Mouse (Mus musculus) kidney, adult 18-20 months (tissue): Measurements from ENCODE around the gene Drg2.
A peak's percentile ranks its signal among the peaks of the same experiment; 100 is the strongest.
"Not testable (repeated sequence)": the region's sequence is repeated elsewhere in the genome, so short reads cannot be mapped to it uniquely, and the experiment has no call there.

ENCODE experiments used
- DNase-seq: peaks from one replicate; pipeline ENCODE4 v3.0.0; 2021

Gene Drg2

DNA sequence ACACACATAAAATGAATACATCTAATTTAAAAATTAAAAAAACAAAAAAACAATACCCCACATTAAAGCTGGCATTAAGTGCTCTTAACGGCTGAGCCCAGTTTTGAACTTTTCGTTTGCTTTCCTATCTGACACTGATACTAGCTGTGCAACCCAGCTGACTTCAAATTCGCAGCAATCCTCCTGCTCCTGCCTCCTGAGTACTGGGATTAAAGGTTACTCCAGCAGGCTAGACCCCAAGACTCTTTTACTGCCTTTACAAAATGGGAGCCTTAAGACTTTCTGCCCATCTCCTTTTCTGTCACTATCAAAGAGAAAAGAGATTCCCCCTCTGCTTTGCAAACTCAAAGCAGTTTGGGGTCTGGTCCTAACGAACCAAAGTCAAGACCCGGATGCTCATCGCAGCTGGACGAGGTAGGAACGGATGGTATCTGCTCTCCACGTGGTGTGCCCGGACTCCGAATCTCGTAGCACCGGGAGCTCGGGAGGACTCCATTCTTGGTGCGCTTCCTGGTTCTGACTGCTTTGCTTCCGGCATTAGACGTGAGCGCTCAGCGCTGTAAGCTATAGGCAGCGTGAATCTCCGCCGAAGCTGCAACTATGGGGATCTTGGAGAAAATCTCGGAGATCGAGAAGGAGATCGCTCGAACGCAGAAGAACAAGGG, at the start of gene Drg2:
Drg2 (plus strand) TSS at position 512 of the 665 bp plus-strand sequence.
- DNase-seq = peak; percentile 89

DNA sequence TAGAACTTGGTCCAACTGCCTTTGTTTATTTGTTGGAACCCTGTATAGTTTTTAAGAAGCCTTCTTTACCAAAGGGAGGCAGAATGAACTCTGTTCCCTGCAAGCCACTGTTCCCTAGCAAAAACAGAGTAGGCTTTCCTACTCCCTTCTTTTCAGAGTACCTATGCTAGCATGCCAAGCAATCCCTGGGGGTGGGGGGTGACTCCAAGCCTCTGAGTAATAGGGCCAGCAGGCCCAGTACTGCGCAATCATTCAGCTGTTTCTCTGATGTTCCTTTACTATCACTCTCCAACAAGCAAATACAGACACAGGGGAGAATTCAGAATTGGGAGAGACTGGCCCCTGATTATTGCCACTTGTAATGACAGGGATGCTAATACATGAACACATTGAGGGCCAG, 47.8 kb upstream of the Drg2 start:
- DNase-seq = no peak

DNA sequence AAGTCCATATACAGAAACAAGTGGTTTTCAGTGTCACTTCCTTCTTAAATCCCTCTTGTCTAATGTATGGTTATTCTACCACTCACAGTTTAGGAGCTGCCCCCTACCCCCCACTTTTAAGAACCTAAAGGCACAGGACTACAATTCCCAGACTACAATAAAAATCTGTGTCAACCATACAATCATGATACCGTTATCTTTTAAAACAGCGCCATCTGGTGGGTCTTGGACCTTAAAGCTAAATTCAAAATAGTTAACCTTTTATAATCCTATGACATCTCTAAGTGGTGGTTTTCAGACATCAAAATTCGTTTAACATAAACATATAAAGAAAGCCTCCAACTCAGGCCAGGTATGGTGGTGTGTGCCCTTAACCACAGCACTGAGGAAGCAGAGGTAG, 42.2 kb upstream of the Drg2 start:
- DNase-seq = peak; percentile 50

DNA sequence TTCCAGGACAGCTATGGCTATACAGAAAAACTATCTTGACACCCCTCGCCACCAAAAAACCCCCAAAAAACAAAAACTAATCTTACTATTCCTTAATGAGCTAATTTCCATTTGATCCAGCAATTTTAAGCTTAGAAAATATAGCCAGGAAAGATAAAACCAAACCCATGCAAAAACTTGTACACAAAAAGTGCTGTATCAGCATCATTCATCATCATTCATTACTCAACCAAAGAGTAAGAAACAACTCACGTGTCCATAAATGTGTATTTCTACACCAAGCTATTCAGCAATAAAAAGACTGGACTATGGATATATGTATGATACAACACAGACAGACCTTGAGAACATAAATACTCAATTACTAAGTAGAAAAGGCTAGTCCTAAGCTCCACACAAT, 41.5 kb upstream of the Drg2 start:
- DNase-seq = no peak

DNA sequence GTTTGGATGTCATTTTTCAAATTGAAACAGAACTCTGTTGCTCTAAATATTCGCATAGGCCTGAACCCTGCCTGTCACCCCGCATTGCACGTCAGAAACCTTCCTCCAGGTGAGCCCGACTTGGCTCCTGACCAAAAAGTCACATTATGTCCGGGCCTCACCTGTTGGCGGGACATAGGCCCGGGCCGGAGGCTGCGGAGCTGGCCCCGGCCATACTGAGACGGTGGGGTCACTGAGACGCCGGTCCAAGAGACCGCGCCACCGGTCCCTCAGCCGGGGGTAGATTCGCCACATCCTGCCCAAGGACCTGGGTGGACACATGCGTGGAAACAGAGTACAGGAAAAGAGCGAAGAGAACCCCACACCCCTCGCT, 37.8 kb upstream of the Drg2 start:
- DNase-seq = no peak

DNA sequence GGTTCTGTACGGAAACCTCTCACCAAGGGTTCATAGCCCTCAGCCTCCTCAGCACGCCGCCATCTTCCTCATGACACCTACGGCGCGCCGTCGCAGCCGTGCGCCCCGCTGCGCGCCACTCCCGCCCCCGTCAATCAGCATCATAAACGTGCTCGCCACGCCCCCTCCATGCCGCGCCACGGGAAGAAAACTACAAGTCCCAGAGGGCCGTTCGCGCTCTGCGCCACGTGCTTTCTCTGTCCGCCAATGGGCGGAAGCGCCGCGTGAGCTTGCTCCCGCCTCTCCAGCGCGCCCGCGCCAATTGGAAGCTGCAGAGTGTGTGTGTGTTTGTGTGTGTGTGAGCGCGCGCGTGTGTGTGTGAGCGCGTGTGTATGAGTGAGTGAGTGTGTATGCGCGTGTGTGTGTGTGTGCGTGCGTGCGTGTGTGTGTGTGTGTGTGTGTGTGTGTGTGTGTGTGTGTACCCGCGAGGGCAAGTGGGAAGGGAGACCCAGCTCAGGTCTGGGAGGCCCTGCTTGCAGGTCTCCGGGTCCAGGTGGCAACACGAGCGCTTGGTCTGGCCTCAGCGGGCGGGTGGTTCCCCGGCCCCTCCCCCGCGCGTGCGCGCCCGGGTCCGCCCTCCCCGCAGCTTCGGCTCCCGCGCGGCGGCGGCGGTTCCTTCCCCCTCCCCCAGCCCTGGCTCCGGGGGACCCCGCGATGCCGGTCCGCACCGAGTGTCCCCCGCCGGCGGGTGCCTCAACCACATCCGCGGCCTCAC, 37.3 kb upstream of the Drg2 start, which contains the start of gene Gid4:
Gid4 (plus strand) TSS at position 183 of the 754 bp plus-strand sequence.
- DNase-seq = peak; percentile 99

DNA sequence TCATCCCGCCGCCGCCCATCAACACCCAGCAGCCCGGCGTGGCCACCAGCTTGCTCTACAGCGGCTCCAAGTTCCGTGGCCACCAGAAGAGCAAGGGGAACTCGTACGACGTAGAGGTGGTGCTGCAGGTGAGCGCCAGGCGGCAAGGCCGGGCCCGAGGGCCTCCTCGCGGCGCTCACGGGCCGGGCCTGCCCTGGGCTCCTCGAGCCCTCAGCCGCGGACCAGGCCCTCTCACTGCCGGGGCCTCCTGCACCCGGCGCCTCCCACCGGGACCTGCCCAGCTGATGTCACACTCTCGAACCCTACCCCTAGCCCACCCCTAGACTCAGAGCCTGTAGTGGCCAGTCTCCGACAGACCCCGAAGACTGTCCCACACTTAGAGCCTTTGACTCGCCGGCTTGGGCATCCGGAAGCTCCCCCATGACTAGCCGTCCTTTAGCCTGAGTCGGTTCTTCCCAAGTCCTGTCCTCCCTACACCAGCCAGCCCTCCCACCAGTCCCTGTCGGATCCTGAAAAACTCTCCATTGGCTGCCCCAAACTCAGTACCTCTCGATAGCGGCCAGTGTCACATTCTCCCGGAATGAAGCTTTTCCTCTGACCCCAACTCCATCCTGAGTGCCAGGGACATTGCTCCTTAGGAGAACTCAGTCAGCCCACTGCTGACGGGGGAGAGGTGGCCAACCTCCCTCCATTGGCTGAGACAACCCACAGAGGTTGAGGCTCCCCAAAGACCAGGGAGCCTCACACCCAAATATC, 36.5 kb upstream of the Drg2 start, which contains the start of gene Atpaf2:
Atpaf2 (minus strand) TSS at position 741 of the 756 bp plus-strand sequence.
- peak; percentile 12 for DNase-seq

DNA sequence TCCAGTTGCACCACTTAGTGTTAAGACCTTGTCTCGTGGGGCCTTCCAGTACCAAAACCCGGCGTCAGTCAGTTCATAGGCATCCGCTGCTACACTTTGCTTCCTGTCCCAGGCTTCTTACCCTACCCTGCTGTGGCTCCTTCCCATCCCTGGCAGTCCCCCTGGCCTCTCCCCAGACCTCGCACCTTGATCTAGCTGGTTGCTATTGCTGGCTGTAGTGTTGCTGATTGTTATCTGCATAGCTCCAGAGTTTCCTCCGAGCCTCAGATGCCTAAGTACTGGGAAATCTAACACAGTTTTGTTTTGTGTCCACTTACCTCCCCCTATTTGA, 36.0 kb upstream of the Drg2 start:
- DNase-seq = peak; percentile 14

DNA sequence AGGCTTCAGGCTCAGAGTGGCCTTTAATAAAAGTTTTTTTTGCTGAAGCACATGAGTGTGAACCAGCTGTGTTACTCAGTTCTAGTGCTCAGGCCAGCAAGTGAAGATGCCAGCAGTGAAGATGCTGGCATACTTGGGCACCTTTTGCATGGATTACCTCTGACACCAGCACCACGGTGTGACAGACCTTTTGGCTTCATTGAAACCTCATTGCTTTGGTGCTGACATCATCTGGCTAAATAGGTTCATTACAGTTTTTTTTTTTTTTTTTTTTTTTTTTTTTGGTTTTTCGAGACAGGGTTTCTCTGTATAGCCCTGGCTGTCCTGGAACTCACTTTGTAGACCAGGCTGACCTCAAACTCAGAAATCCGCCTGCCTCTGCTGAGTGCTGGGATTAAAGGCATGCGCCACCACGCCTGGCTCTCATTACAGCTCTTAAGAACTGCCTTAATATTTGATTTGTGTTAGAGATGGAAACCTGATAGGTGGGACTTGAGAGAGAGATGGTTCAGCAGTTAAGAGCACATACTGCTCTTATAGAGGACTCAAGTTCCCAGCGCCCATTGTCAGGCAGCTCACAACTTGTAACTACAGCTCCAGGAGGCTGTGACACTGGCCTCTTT, 32.2 kb upstream of the Drg2 start:
- DNase-seq = no peak

DNA sequence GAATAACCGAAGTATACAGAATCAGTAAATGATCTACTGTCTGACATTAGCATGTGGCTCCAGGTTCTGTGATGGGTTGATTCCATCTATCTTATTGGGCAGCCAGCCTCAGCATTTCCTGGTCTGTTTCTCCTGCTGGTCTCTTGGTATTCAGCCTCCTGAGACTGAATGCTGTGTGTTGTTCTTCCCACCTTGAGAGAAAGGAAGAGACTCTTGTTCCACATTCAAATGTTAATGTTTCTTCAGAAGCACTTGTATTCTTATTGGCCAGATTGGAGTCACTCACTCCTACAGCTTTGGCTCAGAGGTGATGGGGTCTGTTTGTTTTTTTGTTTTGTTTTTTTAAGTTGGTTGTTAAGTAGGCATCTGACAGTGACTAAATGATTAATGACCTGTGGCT, 31.4 kb upstream of the Drg2 start:
- no peak for DNase-seq

DNA sequence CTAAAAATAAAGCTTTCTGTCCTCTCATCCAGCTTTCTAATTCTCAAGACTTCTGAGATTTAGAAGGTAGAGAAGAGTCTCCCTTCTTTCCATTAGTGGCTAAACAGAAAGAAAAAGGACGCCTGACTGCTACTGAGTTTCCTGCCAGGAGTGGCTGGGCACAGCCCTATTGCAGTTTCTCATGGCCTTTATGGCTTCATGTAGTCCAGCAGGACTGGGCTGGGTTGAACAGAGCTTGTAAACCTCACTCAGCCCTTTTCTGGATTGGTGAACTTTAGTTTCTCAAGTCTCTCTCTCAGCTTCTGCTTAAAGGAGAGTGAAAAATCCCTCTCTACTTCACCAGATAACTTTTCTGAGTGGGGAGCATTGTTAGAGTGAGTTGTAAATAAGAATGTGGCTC, 28.0 kb upstream of the Drg2 start:
- DNase-seq = no peak

DNA sequence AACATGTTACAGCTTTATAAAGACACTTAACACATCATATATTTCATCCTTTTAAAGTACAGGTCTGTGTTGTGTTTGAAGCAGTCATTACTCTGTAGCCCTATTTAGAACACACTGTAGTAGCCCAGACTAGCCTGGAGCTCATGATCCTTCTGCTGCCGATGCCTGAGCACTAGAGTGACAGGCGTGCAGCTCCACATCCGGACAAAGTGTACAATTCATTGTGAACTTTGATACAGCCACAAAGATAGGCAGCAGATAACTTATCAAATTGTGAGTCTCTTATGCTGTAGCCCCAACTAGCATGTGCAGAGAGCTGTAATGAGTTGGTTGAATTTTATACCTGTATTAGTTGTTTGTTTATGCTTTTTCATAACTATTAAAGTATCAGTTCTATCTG, 26.8 kb upstream of the Drg2 start:
- no peak for DNase-seq

DNA sequence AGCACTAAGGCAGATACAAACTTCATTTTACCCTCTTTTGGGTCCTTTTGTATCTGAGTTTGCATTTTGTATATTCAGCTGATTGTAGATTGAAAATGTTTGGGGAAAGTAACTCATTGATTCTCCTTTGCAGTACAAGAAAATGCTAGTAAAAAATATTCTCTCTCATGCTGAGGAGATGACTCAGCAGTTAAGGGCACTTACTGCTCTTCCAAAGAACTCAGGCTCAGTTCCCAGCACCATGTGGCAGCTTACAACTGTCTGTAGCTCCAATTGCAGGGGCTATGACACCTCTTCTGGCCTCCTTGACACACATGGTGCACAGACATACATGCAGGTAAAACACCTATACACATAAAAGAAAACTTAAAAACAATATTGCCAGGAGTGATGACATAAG, 20.9 kb upstream of the Drg2 start:
- no peak for DNase-seq

DNA sequence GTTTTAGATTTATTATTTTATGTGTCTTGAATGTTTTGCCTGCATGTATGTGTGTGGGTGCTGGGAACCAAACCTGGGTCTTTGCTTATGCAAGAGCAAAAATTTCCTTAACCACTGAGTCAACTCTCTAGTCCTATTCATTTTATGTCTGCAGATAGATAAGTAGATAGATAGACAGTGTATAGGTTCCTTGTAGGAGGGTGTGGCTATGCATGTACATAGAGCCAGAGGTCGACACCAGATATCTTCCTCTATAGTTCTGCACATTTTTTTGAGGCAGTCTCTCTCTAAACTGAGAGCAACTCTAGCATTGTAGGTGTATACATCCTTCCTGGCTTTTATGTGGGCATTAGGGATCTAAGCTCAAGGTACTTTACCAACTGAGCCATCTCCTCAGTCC, 19.3 kb upstream of the Drg2 start:
- DNase-seq = no peak

DNA sequence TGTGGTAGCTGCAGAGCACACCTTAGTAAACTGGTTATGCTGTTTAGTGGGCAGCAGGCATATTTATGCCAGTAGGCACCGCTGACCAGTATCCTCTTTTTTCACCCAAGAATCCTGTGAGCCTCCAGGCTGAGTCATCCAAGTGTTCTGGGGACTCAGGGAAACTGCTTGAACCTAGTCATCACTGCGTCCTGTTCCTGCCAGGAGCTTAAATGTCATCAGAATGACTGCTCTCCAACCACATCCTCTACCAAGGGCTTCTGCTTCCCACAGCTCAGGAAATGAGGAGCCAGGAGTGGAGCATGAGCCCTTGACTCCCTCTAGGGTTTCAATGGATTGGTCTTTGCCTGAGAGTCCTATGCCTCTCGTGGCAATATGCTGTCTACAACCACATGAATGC, 17.8 kb upstream of the Drg2 start:
- no peak for DNase-seq

DNA sequence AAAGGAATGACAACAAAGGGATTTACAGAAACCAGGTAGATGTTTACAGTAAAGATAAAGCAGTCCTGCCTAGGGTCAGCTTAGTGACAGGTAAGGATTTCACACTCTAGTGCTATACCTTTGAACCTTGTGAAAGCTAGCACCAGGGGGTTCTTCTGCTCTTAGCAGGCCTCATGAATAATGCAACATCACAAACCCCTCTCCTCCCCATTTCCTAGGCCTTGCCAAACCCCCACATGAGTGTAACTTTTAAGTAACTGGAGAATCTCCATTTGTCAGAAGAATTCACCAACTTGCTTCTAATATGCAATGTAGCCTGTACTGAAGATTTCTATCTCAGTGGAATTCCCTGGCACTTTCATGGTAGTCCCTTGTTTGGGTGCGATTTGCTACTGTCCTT, 14.8 kb upstream of the Drg2 start:
- DNase-seq = not testable (repeated sequence)

DNA sequence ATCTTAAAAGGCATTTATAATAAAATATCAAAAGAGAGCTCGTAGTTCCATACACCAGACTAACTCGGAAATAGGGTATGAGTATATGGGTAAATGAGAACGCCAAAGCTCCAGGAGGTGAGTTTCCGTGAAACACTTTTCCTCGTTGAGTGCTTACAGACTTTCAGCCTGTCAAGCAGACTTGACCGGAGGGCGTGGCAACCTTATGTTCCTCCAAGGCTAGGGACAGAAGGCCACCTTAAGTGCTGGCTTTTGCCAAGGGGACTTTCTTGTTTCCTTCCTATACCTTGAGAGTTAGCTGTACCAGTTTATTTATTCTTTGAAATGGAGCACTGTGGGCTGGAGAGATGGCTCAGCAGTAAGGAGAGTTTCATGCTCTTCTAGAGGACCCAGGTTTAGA, 14.2 kb upstream of the Drg2 start:
- no peak for DNase-seq

DNA sequence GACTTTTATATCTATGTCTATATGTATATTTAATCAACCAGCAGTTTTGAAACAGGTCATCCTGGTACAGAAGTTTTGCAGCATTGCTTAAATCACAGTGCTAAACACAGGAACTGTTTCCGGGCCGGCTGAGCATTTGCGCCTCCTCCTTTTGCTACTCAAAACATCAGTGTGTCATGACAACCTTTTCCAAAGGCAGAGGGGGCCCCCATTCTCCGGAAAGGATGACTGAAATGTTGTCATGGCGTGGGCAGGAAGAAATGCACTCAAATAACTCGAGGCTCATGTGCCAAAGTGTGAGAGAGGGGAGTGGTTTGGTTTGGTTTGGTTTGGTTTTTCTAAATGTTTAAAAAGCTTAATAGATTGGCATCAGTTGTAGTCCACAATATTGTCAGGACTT, 11.5 kb upstream of the Drg2 start:
- DNase-seq = no peak

DNA sequence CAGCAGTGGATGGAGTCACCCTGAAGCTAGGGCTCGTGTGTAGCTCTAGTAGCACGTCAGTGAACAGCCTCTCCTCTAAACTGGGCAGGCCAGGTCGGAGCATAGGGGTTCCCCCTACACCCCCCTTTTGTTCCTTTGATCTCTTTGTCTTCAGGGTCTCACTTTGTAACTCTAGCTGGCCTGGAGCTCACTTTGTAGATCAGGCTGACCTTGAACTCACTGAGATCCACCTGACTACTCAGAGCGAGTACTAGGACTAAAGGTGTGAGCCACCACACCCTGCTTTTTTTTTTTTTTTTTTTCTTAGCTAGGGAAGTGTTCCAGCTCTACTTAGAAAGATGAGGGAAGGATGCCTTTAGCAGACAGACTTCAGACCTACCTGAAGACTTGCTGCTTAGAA, 10.4 kb upstream of the Drg2 start:
- no peak for DNase-seq

DNA sequence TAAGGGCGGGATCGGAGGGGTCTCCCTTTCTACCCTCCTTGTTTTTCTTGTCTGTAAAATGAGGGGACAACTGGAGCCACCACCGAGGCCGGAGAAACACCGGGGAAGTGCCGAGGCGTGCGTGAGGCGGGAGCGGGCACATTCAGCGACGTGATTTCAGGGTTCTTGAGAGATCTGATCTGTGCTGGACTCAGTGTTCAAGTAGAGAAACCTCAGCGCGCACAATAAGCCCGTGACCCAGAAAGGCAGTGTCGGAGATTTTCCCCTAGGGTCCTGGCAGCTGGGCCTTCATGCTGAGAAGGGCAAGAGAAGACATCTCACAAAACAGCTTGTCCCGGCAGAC, 325 bp downstream of the Drg2 start:
- DNase-seq = no peak

DNA sequence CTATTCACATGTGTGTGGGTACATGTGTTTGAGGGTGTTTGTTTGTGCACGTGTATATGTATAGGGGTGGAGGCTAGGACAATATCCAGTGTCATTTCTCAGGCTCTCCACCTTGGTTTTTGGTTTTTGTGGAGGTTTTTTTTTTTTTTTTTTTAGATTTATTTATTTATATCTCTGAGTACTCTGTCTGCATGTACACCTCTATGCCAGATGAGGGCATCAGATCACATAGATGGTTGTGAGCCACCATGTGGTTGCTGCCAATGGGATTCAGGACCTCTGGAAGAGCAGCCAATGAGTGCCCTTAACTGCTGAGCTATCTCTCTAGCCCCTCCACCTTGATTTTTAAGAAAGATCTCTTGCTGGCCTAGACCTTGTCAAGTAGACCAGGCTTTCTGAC, 3.6 kb downstream of the Drg2 start:
- DNase-seq = no peak

DNA sequence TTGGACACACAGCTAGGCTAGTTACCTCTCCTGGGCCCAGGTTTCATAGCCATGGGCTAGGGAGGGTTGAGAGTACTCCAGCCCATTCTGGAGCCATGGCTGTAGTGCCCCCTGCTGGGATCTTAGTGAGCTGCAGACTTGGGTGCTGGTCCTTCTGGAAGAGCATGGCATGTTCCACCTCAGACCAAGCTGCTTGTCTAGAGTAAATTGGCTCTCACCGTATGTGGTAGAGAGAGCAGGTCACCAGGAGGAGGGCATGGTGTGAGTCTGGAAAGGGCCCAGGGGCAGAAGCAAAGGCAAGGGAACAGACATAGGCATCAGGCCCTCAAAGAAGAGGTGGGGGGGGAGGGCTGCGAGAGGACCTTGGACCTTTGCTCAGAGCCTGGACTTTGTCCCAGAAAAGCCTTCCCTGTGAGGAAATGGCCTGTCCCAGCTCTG, 11.6 kb downstream of the Drg2 start:
- DNase-seq = peak; percentile 76

DNA sequence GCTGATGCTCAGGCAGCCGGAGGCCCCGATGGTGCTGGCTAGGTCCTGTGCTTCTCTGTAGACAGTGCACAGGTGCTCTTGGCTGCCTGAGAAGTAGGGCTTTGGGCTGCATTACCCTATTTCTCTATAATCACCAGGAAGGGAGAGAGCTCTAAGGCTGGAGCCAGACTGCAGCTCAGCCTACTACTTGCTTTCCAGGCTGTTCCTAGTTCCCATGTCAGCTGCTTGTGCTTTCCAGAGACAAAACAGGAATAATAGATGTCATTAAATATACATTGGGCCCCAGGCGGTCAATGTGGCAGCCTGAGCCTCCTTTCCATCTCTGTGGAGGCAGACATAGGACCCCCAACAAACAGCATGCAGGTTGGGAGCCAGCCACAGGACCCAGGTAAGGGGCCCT, 14.6 kb downstream of the Drg2 start, which contains the start of gene Myo15:
Myo15 (plus strand) TSS at position 301 of the 400 bp plus-strand sequence.
- DNase-seq = no peak

DNA sequence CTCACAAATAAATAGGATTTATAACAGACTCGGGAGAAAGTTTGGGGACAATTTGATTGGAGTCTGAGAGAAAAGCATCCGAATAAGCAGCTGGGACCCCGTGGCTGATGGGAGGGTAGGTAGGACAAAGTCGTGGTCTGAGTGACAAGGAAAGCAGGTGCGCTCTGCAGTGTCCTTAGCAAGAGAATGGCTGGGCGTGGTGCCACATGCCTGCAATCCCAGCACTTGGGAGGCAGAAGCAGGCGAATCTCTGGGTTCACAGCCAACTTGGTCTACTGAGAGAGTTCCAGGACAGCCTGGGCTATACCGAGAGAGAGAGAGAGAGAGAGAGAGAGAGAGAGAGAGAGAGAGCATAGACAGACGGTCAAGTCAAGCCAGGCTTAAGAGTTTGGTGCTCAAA, 16.4 kb downstream of the Drg2 start:
- no peak for DNase-seq
